Mouse (Mus musculus) kidney, adult 18-20 months (tissue): ENCODE data around the gene Pid1.
A peak's percentile ranks its signal among the peaks of the same experiment; 100 is the strongest.

Experiments
- DNase-seq: peaks from one replicate; pipeline ENCODE4 v3.0.0; 2021

Gene Pid1

DNA sequence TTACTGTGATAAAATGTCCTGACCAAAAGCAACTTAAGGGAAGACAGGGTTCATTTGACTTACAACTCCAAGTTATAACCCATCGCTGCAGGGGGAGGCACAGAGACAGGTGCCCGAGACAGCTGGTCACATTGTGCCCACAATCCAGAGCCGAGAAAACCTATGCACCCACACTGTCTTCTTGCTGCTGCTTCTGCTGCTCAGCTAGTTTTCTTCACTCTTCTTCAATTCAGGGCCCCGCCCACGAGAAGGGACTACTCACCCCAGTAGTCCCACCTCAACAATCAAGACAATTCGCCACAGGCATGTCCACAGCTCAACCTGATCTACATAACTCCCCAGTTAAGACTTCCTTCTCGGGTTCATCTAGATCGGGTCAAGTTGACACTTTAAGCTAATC is at the start of gene Pid1:
Gene Pid1 (minus strand): TSS at position 214 of the 400 bp plus-strand sequence.
- DNase-seq: no peak

DNA sequence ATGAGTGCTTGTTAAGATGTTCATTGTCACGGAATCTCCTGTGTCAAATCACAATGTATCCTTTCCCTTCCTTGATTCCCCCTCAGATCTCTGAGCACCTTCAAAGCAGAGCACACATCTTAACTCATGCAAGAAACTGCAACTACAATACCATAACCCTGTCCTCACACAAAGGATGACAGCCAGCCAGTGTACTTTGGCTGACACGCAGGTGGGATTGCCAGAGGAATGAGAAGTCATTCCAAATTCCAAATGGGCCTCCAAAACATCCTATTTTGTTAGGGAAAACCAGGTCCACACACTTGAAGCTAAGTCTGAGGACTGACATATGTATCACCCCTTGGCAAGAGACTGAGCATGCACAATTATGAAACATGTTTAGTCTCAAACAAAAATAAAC is 45.5 kb upstream of the Pid1 start:
- DNase-seq: no peak

DNA sequence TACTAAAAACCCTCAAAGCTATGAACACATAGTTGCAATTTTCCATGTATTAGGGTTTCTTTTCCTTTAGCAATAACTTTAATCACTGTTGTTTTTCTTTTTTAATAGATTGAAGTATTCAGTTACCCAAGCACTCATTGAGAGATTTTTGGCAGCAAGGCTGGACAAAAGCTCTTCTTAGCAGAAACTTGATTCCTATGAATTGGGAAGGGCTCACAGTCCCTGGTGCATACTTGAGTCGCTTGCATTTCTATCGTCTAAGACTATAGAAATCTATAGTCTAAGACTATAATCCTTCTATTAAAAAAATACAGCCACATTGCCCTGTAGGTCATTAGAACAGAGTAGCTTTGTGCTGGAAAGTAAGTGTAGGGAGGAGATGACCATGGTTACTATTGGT is 44.9 kb upstream of the Pid1 start:
- no peak for DNase-seq

DNA sequence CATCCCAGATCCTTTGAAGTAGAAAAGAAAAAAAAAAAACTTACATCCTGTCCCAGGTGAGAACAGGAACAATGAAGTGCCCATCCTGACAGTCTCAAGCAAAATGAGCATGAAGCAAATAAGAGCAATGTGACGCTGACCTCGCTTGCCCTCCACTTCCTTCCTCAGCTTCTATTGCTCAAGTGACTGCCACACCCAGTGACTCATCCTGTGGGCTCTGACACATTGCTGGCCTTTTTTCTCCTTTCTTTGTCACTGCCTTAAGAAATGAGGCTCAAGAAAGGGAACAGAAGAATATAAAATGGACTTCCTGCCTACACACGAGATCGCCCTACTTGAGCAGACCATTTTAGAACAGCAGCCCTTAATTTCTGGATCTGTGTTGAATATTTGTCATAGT is 42.9 kb upstream of the Pid1 start:
- DNase-seq: peak; percentile 27

DNA sequence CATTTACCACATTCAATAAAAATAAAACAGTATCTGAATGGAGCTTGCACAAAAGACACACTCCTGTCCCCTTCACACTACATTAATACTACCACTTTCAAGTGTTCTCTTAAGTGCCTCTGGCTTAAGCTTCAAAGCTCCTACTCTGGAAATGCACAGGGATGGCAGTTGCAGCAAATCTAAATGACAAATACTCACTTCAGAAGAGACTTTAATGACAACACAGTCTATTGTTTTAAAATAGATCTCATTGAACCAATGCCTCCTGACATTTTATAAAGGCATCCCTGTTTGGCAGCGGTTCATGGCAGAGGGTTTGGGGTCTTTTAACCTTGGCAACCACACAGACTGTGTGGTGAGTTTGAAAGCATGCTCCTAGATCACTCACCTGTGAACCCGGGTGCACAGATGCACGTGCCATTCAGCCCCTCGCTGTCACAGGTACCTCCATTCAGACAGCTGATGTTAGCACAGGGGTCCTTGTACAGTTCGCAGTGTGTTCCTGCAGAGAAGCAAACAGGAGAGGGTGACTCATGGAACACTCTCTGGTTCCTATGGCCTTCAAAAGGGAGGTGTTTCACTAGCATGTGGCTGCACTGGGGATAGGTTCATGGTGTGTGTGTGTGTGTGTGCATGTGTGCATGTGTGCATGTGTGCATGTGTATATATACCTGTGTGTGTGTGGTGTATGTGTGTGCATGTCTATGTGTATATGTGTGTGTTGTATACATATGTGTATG is 41.7 kb upstream of the Pid1 start:
- no peak for DNase-seq

DNA sequence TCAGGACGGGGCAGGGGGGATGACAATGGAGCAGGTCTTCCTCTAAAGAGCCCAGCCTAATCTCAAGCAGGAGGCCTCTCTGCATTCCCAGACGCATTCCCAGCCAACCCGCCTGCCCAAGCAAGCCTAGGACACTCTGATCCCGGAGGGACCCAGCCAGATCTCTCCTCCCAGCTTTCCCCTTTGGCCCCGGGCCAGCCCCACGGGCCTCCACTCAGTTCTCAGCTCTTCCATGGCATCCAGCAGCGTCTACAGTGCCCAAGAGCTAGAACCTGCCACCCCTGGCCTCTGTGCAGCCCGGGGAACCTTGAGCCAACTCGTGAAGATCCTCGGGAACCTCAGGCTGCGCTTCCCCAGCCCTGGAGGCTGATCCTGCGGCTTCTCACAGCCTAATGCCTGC is 40.9 kb upstream of the Pid1 start:
- DNase-seq: no peak

DNA sequence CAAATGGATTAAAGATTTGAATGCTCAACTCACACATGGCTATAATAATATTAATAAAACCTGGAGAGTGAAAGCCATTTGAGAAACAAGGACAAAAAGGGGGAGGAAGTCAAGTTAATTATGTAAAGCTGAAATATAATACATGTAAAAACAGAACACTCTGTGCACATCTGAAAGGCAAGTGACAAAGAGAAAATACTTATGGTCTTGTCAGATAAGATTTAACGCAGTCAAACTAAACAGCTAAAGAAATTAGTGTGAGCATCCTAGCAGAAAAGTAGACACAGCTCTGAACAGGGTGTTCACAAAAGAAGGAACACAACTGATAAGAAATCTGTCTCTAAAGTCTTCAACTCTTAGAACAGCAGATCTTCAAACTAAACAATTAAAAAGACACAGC is 38.2 kb upstream of the Pid1 start:
- no peak for DNase-seq

DNA sequence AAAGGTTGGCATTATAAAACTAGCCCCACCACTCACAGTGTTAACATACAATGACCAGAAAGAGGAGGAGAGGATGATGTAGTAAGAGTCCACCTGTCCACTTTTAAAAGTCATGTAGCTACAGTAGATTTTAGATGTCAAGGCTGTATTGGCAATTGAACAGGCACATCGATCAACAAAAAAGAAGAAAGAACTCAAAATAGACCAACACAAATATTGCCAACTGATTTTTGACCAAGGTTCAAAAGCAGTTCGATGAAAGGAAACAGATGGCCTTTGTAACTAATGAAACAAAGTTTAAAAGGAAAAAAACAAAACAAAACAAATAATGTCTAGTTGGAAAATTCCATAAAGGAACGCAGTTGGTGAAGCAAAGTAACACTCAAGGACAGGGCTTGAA is 35.7 kb upstream of the Pid1 start:
- DNase-seq: no peak

DNA sequence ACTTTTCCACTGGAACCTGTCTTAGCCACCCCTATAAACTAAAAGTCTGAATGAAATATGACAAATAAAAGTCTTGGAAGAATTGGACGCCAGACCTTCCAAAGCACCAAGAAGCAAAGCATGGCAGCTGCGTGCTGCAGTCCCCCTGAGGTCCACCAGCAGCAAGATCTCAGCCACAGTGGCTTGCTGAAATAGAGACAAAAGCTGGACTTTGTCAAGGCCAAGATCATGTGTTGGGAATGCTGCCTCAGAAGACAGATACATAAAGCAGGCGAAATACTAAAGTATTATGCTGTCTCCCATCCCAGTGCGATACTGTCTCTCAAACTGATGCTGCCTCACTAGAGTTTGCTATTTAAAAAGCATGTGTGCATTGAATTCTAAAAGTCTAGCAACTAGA is 35.1 kb upstream of the Pid1 start:
- DNase-seq: no peak

DNA sequence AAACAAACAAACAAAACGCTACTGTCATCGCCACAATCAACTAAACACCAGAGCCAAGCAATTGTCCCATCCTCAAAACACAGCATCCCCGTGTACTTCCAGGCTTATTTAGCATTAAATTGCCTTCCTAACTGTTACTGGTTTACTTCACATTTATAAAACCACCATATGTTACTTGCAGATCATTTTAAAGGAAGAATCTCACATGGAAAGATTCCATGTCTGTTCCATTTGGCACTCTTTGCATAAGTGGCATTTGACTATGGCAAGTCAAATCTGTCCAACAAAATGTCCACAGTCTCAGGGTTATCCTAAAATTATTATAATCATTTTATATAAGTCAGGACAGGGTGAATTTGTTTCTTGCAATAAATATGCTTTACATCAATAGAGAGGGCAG is 32.8 kb upstream of the Pid1 start:
- no peak for DNase-seq

DNA sequence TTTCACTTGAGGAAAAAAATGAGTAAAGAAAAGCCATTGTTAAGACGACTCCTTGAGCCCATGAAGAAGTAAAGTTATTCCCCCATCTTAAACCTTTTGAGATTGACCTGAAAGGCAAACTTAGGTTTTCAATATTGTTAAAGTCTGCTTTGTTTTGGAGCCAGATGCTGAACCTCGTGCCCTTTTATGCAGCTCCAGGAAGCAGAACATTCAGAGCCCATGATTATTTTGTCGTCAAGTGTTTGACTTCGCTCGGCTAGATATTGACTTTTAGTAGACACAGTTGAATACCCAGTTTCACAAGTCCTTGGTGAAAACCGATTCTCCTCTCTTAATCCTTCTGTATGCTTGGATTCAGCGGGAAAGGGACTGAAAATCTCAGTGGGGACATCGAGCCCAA is 31.9 kb upstream of the Pid1 start:
- no peak for DNase-seq

DNA sequence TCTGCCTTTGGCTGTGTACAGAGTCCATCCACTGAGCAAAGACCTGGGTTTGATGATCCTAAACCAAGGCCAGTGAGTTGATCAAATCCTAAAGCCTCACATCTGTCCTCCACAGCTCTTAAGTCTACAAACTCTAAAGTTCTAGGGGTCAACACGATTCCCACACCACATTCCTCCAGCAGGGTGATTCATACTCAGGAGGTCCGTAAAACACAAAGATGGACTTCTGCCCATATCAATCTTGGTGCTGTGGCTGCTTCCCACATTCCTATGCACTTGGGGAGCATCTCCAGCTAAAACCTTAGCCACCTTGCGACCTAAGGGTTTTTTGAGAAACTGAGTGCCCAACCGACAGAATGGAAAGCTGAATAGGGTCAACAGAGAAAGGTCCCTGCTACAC is 27.0 kb upstream of the Pid1 start:
- DNase-seq: no peak

DNA sequence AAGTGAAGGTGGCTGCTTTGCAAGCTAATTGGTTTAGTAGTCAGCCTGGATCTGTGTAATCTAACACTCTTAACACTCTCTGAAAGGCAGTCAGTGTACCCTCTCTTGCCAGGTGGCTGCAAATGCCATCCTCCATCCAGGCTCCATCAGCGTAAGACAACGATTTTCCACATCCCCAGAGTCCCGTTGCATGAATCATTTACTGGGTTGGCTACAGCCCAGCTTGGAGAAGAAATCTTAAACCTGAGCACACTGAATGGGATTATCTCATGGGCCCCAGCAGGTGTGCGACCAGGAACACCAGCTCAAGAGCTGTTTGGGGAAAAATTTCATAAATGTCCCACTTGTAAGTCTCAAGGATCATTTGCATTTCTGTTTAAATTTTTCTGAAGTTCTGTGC is 23.6 kb upstream of the Pid1 start:
- no peak for DNase-seq

DNA sequence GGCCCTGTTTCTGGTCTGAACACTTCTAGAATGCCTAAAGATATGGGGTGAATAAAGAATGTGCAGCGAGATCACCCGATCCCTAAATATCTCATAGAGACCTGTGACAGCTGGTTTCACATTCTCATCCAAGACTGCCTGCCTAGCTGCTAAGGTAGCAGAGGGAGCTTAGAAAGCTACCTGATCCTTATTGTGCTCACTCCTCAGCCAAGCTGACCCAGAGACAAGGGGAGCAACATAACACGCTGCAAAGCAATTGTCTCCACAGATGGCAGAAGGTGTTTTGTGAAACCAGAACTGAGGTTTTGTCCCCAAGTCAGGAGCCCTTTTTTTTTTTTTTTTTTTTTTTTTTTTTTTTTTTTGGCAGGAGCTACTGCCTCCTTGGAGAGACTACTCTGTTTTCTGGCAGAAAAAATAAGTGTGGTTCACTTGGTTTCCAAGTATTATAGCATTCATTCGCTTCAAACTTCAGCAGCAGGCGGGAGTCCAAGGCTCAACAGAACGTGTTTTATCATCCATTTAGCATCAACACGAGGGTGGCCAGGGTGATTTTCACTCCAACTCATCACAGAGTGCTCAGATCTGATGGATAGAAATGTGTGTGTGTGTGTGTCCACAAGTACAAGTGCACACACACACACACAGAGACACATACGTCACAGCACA is 22.6 kb upstream of the Pid1 start:
- no peak for DNase-seq

DNA sequence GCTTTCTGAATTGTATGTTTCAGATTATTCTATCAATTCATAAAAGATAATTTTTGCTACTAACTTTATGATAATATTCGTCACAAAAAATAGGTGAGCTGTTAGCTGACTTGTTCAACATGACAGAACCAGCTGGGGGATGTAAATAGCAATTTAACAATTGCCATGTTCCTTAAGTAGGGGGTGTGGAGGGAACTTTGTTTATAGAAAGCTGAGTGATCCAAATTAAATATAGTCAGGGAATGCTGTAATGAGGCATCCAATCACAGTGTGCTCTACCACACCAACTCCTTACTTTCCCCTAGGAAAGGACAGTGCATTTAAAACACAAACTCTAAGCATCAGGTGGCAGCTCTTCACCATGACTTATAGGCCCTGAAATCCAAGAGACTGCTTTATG is 18.7 kb upstream of the Pid1 start:
- no peak for DNase-seq

DNA sequence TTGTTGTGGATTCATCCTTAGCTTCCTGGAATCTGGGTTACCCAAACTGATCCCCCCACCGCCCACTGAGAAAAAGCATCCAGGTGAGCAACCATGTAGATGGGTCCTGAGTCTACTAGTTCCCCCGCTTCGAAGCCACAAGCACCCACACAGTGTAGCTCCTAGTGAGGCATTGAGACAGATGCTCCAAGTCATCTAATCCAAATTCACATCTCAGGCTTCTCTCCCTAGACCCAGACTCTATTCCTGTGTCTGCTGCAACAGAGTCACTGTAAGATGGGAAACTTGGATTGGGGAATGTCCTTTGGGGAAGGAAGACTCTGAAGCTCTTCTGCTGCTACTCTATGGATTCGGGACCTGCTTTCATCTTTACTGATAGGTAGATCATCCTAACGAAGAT is 18.1 kb upstream of the Pid1 start:
- DNase-seq: no peak

DNA sequence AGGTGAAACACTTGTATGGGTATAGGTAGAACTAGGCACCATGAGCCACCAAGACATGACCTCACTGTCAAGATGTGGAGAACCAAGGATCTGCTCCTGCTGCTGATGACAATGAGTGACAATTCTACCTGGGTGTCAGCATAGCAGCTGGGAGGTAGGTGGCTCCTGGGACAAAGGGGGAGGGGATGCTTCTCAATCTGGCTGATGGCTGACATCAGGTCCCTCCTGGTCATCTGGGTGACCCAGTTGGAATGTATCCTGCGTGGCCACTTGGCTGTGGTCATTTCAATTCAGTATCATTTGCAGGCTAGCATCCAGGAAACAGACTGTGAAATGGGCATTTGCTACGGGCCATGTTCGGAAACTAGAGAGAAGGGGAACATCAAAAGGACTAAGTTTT is 16.9 kb upstream of the Pid1 start:
- DNase-seq: no peak

DNA sequence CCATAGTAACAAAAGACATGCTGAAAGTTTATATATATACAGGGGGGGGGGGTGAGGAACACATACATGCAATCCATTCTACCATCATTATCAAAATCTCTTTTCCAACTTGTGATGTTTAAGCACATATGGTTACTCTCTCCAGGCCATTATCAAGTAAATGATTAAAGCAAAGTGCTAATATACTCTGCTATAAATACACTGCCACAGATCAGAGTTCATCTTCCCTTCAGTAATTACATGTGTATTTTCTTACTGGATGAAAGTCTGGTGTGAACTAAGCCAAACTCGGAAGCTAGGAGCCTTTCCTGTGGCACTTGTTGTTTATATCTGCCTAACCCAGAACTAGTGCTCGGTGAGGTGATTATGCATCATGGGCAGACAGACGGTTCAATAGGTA is 3.8 kb upstream of the Pid1 start:
- DNase-seq: no peak

DNA sequence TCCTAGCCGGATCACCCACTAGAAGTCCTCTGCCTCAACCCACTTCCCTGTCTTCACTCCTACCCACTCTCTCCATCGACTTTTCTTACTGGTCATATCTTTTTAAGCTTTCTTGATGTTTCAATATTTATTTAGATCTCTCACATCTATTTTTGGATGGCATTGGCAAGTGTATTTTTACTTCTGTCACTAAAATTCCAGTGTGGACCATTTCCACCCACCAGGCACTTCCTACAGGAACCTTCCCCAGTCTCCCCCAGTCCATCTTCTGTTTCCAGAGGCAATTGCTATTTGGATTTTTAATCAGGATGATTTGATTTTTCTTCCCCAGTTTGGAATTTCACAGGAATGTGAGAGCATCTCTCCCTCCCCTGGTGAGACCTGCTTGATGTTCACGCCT is 2.6 kb upstream of the Pid1 start:
- DNase-seq: no peak

DNA sequence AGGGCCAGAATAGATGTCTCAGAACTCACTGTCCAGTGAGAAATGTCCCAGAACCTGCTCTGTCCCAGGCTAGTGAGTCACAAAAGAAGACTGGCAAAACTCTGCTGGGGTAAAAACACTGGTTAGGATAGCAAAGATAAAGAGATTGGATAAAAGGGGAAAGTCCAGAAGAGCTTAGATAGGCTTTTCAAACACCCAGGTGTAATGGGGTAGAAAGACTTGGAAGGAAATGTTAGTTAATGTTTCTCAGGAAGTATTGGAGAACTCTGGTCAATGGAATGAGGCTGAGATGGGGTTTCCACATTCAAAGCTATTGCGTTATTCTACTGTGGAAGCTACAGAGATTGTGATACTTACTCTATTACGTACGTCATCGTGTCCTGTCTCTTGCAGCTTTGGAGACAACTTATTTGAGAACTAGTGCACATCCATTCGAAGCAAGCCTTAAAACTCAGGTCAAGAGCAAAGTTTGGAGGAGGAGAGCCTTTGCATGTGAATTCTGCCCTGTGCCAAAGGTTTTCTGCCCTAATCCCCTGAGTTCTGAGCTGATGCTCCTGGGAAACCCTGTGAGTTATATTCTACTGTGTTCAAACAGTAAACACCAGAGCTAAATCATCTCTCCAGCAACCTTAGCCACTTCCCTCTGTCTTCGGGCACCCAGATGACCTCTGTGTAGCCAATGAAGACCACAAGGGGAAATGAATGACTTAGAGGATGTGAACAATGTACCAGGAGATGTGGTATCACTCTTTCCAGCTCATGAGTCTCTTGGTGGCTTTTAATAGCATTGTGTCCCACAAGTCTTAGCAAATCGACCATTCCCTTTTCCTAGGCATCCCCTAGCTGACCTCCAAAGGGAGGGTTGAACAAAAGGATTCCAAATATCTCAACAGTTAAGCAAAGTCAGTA is 1.0 kb downstream of the Pid1 start:
- DNase-seq: no peak

DNA sequence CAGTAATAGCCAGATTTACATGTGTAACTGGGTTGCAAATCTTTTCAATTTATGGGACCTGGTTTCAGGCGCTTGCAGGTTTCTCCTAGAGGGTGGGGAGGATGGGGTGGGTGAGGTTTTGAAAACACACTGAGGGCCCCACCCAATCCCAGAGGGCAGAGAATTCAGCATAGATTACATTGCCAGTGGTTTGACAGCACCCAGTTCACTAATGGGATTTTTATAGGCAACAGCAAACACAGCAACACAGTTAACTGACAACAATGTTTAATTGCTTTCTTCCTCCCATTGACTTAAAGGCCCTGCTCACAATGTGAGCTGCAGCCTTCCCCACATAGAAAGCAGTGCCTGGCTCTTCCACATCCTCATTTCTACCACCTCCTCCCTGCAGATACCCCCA is 1.8 kb downstream of the Pid1 start:
- no peak for DNase-seq

DNA sequence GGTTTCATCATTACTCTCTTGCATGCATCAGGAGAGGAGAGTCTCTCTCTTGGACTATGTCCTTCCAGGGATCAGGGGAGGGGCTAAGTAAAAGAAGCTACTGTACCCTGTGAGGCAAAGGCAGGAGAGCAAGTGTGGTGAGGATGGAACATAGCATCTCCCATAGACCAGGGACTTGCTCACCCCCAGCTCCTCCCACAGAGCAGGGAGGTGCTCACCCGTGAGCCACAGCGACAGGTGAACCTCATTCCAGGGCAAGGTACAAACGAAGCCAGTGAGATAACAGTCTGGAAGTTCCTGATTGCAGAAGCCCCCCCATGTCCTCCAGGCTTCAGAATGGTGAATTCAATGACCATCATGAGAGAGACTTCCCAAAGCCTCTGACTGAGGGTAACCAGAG is 2.6 kb downstream of the Pid1 start:
- DNase-seq: no peak

DNA sequence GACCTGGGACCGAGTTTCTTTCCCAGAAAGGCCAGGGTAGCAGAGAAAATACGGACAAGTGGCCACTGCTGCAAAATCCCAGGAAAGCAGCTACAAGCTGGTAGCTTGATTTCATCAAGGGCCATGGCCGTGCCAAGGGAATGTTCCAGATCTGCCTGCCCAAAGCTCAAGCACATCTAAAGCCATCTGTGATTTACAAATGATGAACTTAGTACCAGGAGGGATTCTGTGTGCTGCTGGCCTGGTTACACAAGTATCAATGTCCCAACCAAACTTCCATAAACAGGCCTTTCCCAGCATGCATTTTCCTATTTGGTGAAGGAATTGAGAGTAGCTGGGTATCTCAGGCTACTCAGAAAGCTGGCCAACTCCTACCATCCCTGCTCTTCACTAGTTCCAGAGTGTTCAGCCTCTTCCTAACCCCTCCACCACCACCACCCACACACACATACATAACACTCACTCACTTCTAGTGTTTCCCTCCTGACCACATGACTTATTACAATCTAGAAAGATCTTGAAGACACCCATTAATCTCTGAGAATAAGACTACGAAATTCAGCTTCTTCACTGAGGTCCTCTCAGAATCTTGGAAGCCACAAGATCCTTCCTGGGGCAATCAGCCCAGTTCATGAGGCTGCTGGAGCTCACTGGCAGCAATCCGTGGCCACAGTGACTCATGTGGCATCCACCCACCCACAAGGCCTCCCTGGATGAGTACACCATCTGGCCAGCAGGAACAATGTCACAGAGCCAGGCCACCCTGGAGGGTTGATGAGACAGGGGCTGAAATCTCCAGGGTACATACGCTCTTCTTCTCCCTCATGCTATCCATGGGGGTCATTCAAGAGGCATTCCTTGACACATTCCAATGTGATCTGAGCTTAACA is 4.1 kb downstream of the Pid1 start:
- no peak for DNase-seq
